Mouse (Mus musculus) heart, embryonic 16.5 days (tissue): ENCODE results near the gene Slc38a9. TPM values are rescaled to one million over a fixed set of nuclear protein-coding genes. Genes with fewer than 3 reads are reported as not detected.

Experiments
- ATAC-seq: fragments of 200-750 bp; cut with Nextera tagmentation; replicated peaks from 2 replicates; pipeline ENCODE4 v1.8.0; 2017; ENCODE audit warnings: moderate number of reproducible peaks; ENCODE audit not compliant: insufficient read depth, low FRiP score; ENCODE audit errors: extremely low read depth
- H3K27ac ChIP-seq: fragments of 300-500 bp; sonication (generic); 2 replicates; pipeline ENCODE4 v1.5.1; 2014; ENCODE audit warnings: mild to moderate bottlenecking, low read length, control low read depth, moderate library complexity
- H3K27me3 ChIP-seq: fragments of 300-500 bp; sonication (generic); 2 replicates; pipeline ENCODE4 v1.6.1; 2014; ENCODE audit warnings: low read length, mixed read lengths; ENCODE audit not compliant: control insufficient read depth, insufficient read depth
- H3K36me3 ChIP-seq: fragments of 300-500 bp; sonication (generic); 2 replicates; pipeline ENCODE4 v1.6.1; 2014; ENCODE audit not compliant: control insufficient read depth, insufficient read depth
- H3K4me1 ChIP-seq: fragments of 300-500 bp; sonication (generic); 2 replicates; pipeline ENCODE4 v1.6.1; 2014; ENCODE audit warnings: low read length, mixed read lengths; ENCODE audit not compliant: control insufficient read depth, insufficient read depth
- H3K4me2 ChIP-seq: fragments of 300-500 bp; sonication (generic); 2 replicates; pipeline ENCODE4 v1.6.1; 2014; ENCODE audit warnings: low read depth, mild to moderate bottlenecking, control low read depth, low read length
- H3K4me3 ChIP-seq: fragments of 300-500 bp; sonication (generic); 2 replicates; pipeline ENCODE4 v1.5.1; 2014; ENCODE audit warnings: mild to moderate bottlenecking, control low read depth, low read length
- H3K9ac ChIP-seq: fragments of 300-500 bp; sonication (generic); 2 replicates; pipeline ENCODE4 v1.6.1; 2014; ENCODE audit warnings: low read length, control low read depth
- H3K9me3 ChIP-seq: fragments of 300-500 bp; sonication (generic); replicated peaks from 2 replicates; pipeline ENCODE4 v1.6.1; 2016; ENCODE audit warnings: low read length; ENCODE audit not compliant: control insufficient read depth
- WGBS: fragments of 180-500 bp; shearing (Covaris S2); extraction: QIAGEN DNeasy Blood & Tissue Kit; methylation state at CpG from one replicate; pipeline ENCODE4 v1.1.7; 2014; 5-methylcytosine and 5-hydroxymethylcytosine counted together
- polyA plus RNA-seq: library from polyadenylated mRNA; unstranded; fragments of >200 nt; fragmentation: Nextera tagmentation; extraction: Ambion mirVana; gene quantifications from 2 replicates; pipeline ENCODE4 v1.2.1, GENCODE M21; 2015

The Slc38a9 gene
- polyA plus RNA-seq, 1 experiment from 2014 or later, result 14.0 TPM

- Histone ChIP-seq H3K36me3 (no peaks in the 10 kb centered on the region), H3K4me2 (no peak overlapping the region), H3K27me3 (no peaks in the 10 kb centered on the region), H3K4me1 (no peaks in the 10 kb centered on the region), H3K9ac (no peak overlapping the region), H3K27ac (no peak overlapping the region), H3K9me3 (no peaks in the 10 kb centered on the region), H3K4me3 (no peak overlapping the region)
- WGBS, result 79% methylated on average over 5 of the region's 5 CpGs
- no peak for ATAC-seq
Measured at GRCm38 (mm10) chr13:112778407-112778806, 117.9 kb downstream of the Slc38a9 start.

- H3K4me3 ChIP-seq, result no peak overlapping the region
- no peak for ATAC-seq
- no peak overlapping the region for H3K4me2 ChIP-seq
- no peaks in the 10 kb centered on the region for H3K4me1 ChIP-seq
- H3K27ac ChIP-seq, result no peak overlapping the region
- no peaks in the 10 kb centered on the region for H3K9me3 ChIP-seq
- H3K9ac ChIP-seq, result no peak overlapping the region
- H3K36me3 ChIP-seq, result no peaks in the 10 kb centered on the region
- 80% methylated on average over 7 of the region's 7 CpGs for WGBS
- H3K27me3 ChIP-seq, result no peaks in the 10 kb centered on the region
Measured at GRCm38 (mm10) chr13:112785305-112785704, 124.8 kb downstream of the Slc38a9 start.

DNA sequence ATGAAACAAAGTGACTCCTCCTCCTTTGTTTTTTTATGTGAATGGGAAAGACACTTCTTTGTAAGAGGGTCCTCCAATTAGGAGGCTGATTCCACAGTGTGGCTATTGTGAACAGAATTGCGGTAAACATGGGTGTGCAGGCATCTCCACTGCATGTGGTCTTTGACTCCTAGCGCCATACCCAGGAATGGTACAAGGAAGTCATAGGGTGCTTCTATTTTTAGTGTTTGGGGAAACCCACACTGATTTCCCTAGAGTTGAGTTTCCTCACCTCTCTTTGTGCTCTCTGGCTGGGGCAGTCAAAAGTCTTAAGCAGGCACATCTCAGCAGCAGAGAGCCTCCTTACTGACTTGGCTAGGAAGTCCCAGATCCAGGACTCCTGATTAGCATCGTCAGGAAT, 125.6 kb downstream of the Slc38a9 start:
- Histone ChIP-seq H3K27ac (no peak overlapping the region), H3K4me2 (no peak overlapping the region), H3K27me3 (no peaks in the 10 kb centered on the region), H3K36me3 (no peaks in the 10 kb centered on the region), H3K4me3 (no peak overlapping the region), H3K9ac (no peak overlapping the region), H3K4me1 (no peaks in the 10 kb centered on the region), H3K9me3 (no peaks in the 10 kb centered on the region)
- 72% methylated on average over 3 of the region's 3 CpGs for WGBS
- no peak for ATAC-seq

- H3K9ac ChIP-seq, result no peak overlapping the region
- WGBS, result 74% methylated on average over 10 of the region's 10 CpGs
- H3K27ac ChIP-seq, result no peak overlapping the region
- H3K36me3 ChIP-seq, result no peaks in the 10 kb centered on the region
- H3K27me3 ChIP-seq, result no peaks in the 10 kb centered on the region
- no peak for ATAC-seq
- H3K4me2 ChIP-seq, result no peak overlapping the region
- no peaks in the 10 kb centered on the region for H3K4me1 ChIP-seq
- no peaks in the 10 kb centered on the region for H3K9me3 ChIP-seq
- H3K4me3 ChIP-seq, result no peak overlapping the region
Measured at GRCm38 (mm10) chr13:112786942-112787533, 126.5 kb downstream of the Slc38a9 start.

Other genes with a start within 250 kb of the Slc38a9 start
- 43.0 and 45.1 TPM in 2 replicates for gene Il6st, start 196.7 kb upstream of the Slc38a9 start, polyA plus RNA-seq
- gene Il31ra, start 66.4 kb upstream of the Slc38a9 start, polyA plus RNA-seq, result 0.12 and 0.17 TPM in 2 replicates
- gene Ddx4, start 8.3 kb upstream of the Slc38a9 start, polyA plus RNA-seq, result 0.47 and 0.58 TPM in 2 replicates
- gene Plpp1, start 140.0 kb downstream of the Slc38a9 start, polyA plus RNA-seq, result 59.3 and 63.2 TPM in 2 replicates